Mouse (Mus musculus): ENCODE measurements around the gene Nrxn3.

Nrxn3 gene

GRCm38 (mm10) chr12:88812173-88812572 is 89.5 kb downstream of the Nrxn3 start:
- peak; percentile 4 for DNase-seq (ENCODE audit: extremely low read depth, low read depth)

- no peak for DNase-seq (ENCODE audit: extremely low read depth, low read depth)
Measured at GRCm38 (mm10) chr12:88816865-88817264, 94.2 kb downstream of the Nrxn3 start.

- DNase-seq (ENCODE audit: extremely low read depth, low read depth) = no peak
Measured at GRCm38 (mm10) chr12:88818622-88819334, 96.1 kb downstream of the Nrxn3 start.

- no peak for DNase-seq (ENCODE audit: extremely low read depth, low read depth)
Measured at GRCm38 (mm10) chr12:88819335-88819709, 96.6 kb downstream of the Nrxn3 start.

GRCm38 (mm10) chr12:88820131-88820530 is 97.5 kb downstream of the Nrxn3 start:
- DNase-seq (ENCODE audit: extremely low read depth, low read depth) = no peak

GRCm38 (mm10) chr12:88830851-88831250 is 108.2 kb downstream of the Nrxn3 start:
- DNase-seq (ENCODE audit: extremely low read depth, low read depth) = no peak

- DNase-seq (ENCODE audit: extremely low read depth, low read depth) = no peak
Measured at GRCm38 (mm10) chr12:88835821-88836220, 113.1 kb downstream of the Nrxn3 start.

GRCm38 (mm10) chr12:88839724-88840123 is 117.0 kb downstream of the Nrxn3 start:
- DNase-seq (ENCODE audit: extremely low read depth, low read depth) = no peak

GRCm38 (mm10) chr12:88841350-88841749 is 118.7 kb downstream of the Nrxn3 start:
- no peak for DNase-seq (ENCODE audit: extremely low read depth, low read depth)

GRCm38 (mm10) chr12:88850400-88851179 is 127.9 kb downstream of the Nrxn3 start:
- no peak for DNase-seq (ENCODE audit: extremely low read depth, low read depth)

GRCm38 (mm10) chr12:88854039-88854438 is 131.4 kb downstream of the Nrxn3 start:
- DNase-seq (ENCODE audit: extremely low read depth, low read depth) = no peak

GRCm38 (mm10) chr12:88857701-88858100 is 135.0 kb downstream of the Nrxn3 start:
- DNase-seq (ENCODE audit: extremely low read depth, low read depth) = no peak

GRCm38 (mm10) chr12:88859456-88860345 is 137.0 kb downstream of the Nrxn3 start:
- no peak for DNase-seq (ENCODE audit: extremely low read depth, low read depth)

GRCm38 (mm10) chr12:88860397-88860796 is 137.7 kb downstream of the Nrxn3 start:
- no peak for DNase-seq (ENCODE audit: extremely low read depth, low read depth)

GRCm38 (mm10) chr12:88863069-88863468 is 140.4 kb downstream of the Nrxn3 start:
- no peak for DNase-seq (ENCODE audit: extremely low read depth, low read depth)

GRCm38 (mm10) chr12:88868288-88868687 is 145.6 kb downstream of the Nrxn3 start:
- DNase-seq (ENCODE audit: extremely low read depth, low read depth) = no peak

- DNase-seq (ENCODE audit: extremely low read depth, low read depth) = no peak
Measured at GRCm38 (mm10) chr12:88897331-88897730, 174.7 kb downstream of the Nrxn3 start.

GRCm38 (mm10) chr12:88900014-88900727 is 177.5 kb downstream of the Nrxn3 start:
- DNase-seq (ENCODE audit: extremely low read depth, low read depth) = no peak

- no peak for DNase-seq (ENCODE audit: extremely low read depth, low read depth)
Measured at GRCm38 (mm10) chr12:88900728-88901080, 178.0 kb downstream of the Nrxn3 start.

GRCm38 (mm10) chr12:88910761-88911160 is 188.1 kb downstream of the Nrxn3 start:
- DNase-seq (ENCODE audit: extremely low read depth, low read depth) = no peak

GRCm38 (mm10) chr12:88916752-88917151 is 194.1 kb downstream of the Nrxn3 start:
- DNase-seq (ENCODE audit: extremely low read depth, low read depth) = no peak

All from MEL-GATA-1-ER (cell line).